Mouse (Mus musculus) forebrain, embryonic 11.5 days (tissue): ENCODE results near the gene Trpc4. TPM values are rescaled to one million over a fixed set of nuclear protein-coding genes. Genes with fewer than 3 reads are reported as not detected.

ENCODE experiments used
- ATAC-seq: fragments of 200-750 bp; cut with Nextera tagmentation; replicated peaks from 2 replicates; pipeline ENCODE4 v1.8.0; 2017; ENCODE audit warnings: moderate TSS enrichment; ENCODE audit not compliant: low FRiP score
- DNase-seq: peaks from one replicate; pipeline ENCODE4 v3.0.0-alpha.2; 2017; ENCODE audit warnings: low spot score
- H3K27ac ChIP-seq: fragments of 300-500 bp; sonication (generic); 2 replicates; pipeline ENCODE4 v1.5.1; 2014; ENCODE audit warnings: low read depth, low read length
- H3K27me3 ChIP-seq: fragments of 300-500 bp; sonication (generic); 2 replicates; pipeline ENCODE4 v1.6.1; 2014; ENCODE audit warnings: mild to moderate bottlenecking, low read length, mixed read lengths; ENCODE audit not compliant: control insufficient read depth, insufficient read depth
- H3K36me3 ChIP-seq: fragments of 300-500 bp; sonication (generic); 2 replicates; pipeline ENCODE4 v1.6.1; 2014; ENCODE audit warnings: mild to moderate bottlenecking, low read length, moderate library complexity, mixed read lengths; ENCODE audit not compliant: control insufficient read depth, insufficient read depth
- H3K4me1 ChIP-seq: fragments of 300-500 bp; sonication (generic); replicated peaks from 2 replicates; pipeline ENCODE4 v1.6.1; 2014; ENCODE audit warnings: low read length, mixed read lengths; ENCODE audit not compliant: control insufficient read depth, insufficient read depth
- H3K4me2 ChIP-seq: fragments of 300-500 bp; sonication (generic); 2 replicates; pipeline ENCODE4 v1.6.1; 2014; ENCODE audit warnings: low read depth, mild to moderate bottlenecking, low read length, moderate library complexity, mixed read lengths; ENCODE audit not compliant: severe bottlenecking
- H3K4me3 ChIP-seq: fragments of 300-500 bp; sonication (generic); 2 replicates; pipeline ENCODE4 v1.5.1; 2014; ENCODE audit warnings: low read depth, low read length
- H3K9ac ChIP-seq: fragments of 300-500 bp; sonication (generic); 2 replicates; pipeline ENCODE4 v1.6.1; 2014; ENCODE audit warnings: low read length
- H3K9me3 ChIP-seq: fragments of 300-500 bp; sonication (generic); 2 replicates; pipeline ENCODE4 v1.6.1; 2016; ENCODE audit warnings: low read length, mixed read lengths; ENCODE audit not compliant: control insufficient read depth
- WGBS: fragments of 180-500 bp; shearing (Covaris S2); extraction: QIAGEN DNeasy Blood & Tissue Kit; methylation state at CpG from one replicate; pipeline ENCODE4 v1.1.7; 2014; 5-methylcytosine and 5-hydroxymethylcytosine counted together
- polyA plus RNA-seq: library from polyadenylated mRNA; unstranded; fragments of >200 nt; fragmentation: Nextera tagmentation; extraction: Ambion mirVana; gene quantifications from 2 replicates; pipeline ENCODE4 v1.2.1, GENCODE M21; 2014

Trpc4 gene
- polyA plus RNA-seq, 1 experiment from 2014 or later, result 1.2 TPM

DNA sequence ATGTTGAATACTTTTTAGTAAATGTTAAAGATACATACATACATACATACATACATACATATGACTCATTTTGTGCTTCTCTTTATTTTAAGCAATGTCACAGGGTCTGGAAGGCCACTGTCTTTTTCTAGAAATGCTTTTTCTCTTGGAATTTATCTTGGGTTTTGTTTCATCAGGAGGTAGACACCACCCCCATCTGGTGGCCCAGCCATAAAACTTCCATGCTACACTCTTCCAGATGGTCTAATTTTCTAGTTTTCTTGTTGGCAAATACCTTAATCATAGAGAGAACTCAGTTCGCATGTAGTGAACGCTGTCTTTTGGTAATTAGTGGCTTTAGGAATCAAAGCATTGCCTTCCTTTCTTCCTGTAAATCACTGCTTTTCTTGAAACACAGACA lies 158.2 kb downstream of the Trpc4 start:
- H3K36me3 ChIP-seq, result no peaks in the 10 kb centered on the region
- 85% methylated on average over 2 of the region's 2 CpGs for WGBS
- no peak overlapping the region for H3K4me2 ChIP-seq
- ATAC-seq (no peak), DNase-seq (no peak)
- no peak overlapping the region for H3K9ac ChIP-seq
- no peaks in the 10 kb centered on the region for H3K27me3 ChIP-seq
- no peaks in the 10 kb centered on the region for H3K4me1 ChIP-seq
- no peak overlapping the region for H3K4me3 ChIP-seq
- no peak overlapping the region for H3K27ac ChIP-seq
- H3K9me3 ChIP-seq, result no peaks in the 10 kb centered on the region

DNA sequence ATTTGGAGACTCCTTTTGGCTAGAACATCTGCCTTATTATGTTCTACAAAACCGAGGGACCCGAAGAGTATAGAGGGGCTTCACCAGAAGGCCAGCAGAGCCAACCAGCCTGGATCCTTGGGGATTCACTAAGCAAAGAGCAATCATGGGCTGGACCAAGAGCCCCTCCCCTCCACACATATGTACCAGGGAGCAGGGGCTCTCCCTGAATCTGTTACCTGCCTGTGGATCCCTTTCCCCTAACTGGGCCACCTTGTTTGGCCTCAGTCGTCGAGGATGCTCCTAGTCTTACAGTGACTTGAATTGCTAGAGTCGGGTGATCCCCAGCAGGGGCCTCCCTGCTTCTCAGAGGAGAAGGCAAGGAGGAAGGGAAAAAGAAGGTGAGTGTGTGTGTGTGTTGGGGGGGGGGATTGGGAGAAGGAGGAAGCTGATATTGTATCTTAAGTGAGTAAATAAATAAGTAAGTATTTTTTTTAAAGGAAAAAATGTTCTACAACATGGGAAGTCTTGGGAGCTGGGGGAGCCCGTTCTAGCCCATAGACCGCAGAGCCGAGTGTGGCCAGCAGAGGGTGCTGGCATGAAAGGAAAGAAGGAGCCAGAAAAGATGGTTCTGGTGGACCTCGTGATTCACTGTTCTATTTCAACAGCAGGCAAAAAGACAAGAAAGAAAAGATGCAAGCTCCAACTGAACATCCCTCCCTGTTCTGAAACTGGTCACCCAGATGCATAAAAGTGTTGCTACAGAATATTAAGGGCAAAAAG lies 197.2 kb downstream of the Trpc4 start:
- no peak; the same call in 1 of the 2 replicates for ATAC-seq

DNA sequence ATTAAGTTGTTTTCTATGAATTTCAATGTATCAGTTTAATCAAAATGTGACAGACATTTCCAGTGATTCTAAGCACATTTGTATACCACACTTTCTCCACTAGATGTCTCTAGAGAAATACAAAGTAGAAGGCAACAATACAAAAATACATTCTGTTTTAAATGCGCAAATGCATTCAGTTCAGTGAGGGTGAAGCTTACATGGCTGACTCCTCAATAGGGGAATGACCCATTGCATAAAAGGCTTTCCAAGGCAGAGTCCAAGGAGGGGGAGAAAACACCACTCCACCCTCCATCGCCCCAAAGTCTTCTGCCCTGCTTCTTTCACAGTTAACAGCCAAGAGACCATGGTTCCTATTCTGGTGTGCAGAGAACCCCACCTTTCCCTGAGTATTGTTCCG lies 201.7 kb downstream of the Trpc4 start:
- Histone ChIP-seq H3K27me3 (no peaks in the 10 kb centered on the region), H3K9ac (no peak overlapping the region), H3K36me3 (no peaks in the 10 kb centered on the region), H3K9me3 (no peaks in the 10 kb centered on the region), H3K4me2 (no peak overlapping the region), H3K4me3 (no peak overlapping the region), H3K27ac (no peak overlapping the region), H3K4me1 (no peaks in the 10 kb centered on the region)
- ATAC-seq (no peak), DNase-seq (no peak)
- WGBS, result 70% methylated on average over 3 of the region's 3 CpGs

More for the DNA sequence above, 197.2 kb downstream of the Trpc4 start:
- Histone ChIP-seq H3K9ac (no peak overlapping the region), H3K4me2 (no peak overlapping the region), H3K36me3 (no peaks in the 10 kb centered on the region), H3K9me3 (no peaks in the 10 kb centered on the region), H3K4me3 (no peak overlapping the region), H3K27ac (no peak overlapping the region), H3K4me1 (no peaks in the 10 kb centered on the region), H3K27me3 (no peaks in the 10 kb centered on the region)
- 33% methylated on average over 9 of the region's 9 CpGs for WGBS
- DNase-seq, result peak; percentile 68

DNA sequence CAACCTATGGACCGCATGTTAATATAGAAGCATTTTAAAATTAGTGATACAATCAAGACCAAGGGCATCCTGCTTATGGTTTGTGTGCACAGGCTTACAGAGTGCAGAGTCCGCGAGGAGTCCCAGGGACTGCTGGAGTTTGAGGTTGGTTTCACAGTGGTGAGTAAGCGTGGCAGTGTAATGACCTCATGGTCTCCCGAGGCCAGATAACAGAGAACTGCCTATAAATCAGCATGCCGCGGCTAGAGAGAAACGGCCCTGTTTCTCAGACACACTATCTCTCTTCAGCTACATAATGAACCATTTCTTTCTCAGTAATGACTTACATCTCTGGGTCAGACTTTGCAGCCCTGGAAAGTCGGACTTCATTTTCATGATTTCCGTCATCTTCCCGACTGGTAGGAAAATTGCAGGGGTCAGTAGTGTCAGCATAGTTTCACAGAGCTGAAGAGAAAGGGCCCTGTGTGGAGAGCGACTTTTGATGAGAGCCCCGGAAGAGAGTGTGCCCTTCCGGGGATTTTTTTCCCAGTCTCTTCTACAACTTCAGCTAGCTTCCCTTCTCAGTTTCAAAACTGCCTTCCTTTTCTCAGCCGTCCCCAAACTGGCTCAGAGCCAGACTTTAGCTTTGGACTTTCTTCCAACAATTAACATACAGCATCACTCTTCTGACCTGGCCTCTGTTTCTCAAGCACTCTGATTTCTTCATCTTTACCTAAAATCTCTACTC lies 202.8 kb downstream of the Trpc4 start:
- ATAC-seq, result no peak
- Histone ChIP-seq H3K27me3 (no peaks in the 10 kb centered on the region), H3K9ac (no peak overlapping the region), H3K27ac (no peak overlapping the region), H3K4me2 (no peak overlapping the region), H3K36me3 (no peaks in the 10 kb centered on the region), H3K9me3 (no peaks in the 10 kb centered on the region), H3K4me3 (no peak overlapping the region), H3K4me1 (no peaks in the 10 kb centered on the region)
- DNase-seq, result no peak
- 73% methylated on average over 15 of the region's 15 CpGs for WGBS

DNA sequence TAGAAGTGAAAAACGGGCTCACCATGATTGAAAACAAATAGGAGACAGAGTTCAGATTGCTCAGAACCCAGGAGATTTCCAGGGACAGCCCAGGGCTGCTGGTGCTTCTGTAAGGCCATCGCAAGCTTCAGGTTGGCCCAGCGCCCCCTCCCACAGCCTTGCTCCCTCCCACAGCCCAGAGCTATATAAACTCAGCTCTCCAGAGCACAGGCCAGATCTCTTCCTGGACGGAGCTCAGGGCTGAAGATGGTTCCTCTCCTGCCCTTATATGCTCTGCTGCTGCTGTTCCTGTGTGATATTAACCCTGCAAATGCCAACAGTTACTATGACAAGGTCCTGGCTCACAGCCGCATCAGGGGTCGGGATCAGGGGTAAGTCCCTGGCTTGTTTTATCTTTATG lies 205.1 kb downstream of the Trpc4 start, which contains the start of gene Postn:
Gene Postn (plus strand): TSS at position 213 of the 400 bp plus-strand sequence.
- Histone ChIP-seq H3K4me1 (no peaks in the 10 kb centered on the region), H3K27me3 (no peaks in the 10 kb centered on the region), H3K9me3 (no peaks in the 10 kb centered on the region), H3K9ac (no peak within 1 kb of the TSS), H3K4me2 (no peak within 1 kb of the TSS), H3K36me3 (no peaks in the 10 kb centered on the region), H3K4me3 (no peak within 1 kb of the TSS), H3K27ac (no peak within 1 kb of the TSS)
- WGBS, result 62% methylated on average over 6 of the region's 6 CpGs
- DNase-seq, result no peak
- ATAC-seq, result no peak

DNA sequence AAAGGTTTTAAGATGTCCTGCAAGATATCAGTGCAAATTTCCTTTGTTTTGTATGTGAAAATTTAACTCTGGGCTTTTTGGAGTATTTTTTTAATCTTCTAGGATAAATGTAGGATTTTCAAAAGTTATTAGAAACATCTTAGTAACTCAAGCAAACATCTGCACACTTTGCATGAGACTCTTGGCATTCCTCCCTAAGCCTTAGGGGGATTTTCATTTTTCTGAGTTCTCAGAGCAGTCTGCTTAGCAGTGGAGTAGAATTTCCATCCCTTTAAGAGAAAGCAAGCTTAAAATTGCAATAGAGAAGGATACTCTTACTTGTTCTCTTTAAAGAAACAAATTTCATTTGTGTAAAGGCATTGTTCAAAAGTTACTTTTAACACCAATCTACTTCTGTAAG lies 205.8 kb downstream of the Trpc4 start:
- Histone ChIP-seq H3K27ac (no peak overlapping the region), H3K9ac (no peak overlapping the region), H3K36me3 (no peaks in the 10 kb centered on the region), H3K9me3 (no peaks in the 10 kb centered on the region), H3K4me2 (no peak overlapping the region), H3K27me3 (no peaks in the 10 kb centered on the region), H3K4me1 (no peaks in the 10 kb centered on the region), H3K4me3 (no peak overlapping the region)
- no peak for DNase-seq
- no peak for ATAC-seq

Other genes with a start within 250 kb of the Trpc4 start
- 6.9 and 7.4 TPM in 2 replicates for gene Postn, start 205.1 kb downstream of the Trpc4 start, polyA plus RNA-seq